Mouse (Mus musculus): Measurements from ENCODE around the gene Glmp. TPM values are rescaled to one million over a fixed set of nuclear protein-coding genes. Genes with fewer than 3 reads are reported as not detected.
"Not testable (repeated sequence)": the region's sequence is repeated elsewhere in the genome, so short reads cannot be mapped to it uniquely, and the experiment has no call there.

Glmp gene
- polyA plus RNA-seq, 1 experiment, result 255 TPM

DNA sequence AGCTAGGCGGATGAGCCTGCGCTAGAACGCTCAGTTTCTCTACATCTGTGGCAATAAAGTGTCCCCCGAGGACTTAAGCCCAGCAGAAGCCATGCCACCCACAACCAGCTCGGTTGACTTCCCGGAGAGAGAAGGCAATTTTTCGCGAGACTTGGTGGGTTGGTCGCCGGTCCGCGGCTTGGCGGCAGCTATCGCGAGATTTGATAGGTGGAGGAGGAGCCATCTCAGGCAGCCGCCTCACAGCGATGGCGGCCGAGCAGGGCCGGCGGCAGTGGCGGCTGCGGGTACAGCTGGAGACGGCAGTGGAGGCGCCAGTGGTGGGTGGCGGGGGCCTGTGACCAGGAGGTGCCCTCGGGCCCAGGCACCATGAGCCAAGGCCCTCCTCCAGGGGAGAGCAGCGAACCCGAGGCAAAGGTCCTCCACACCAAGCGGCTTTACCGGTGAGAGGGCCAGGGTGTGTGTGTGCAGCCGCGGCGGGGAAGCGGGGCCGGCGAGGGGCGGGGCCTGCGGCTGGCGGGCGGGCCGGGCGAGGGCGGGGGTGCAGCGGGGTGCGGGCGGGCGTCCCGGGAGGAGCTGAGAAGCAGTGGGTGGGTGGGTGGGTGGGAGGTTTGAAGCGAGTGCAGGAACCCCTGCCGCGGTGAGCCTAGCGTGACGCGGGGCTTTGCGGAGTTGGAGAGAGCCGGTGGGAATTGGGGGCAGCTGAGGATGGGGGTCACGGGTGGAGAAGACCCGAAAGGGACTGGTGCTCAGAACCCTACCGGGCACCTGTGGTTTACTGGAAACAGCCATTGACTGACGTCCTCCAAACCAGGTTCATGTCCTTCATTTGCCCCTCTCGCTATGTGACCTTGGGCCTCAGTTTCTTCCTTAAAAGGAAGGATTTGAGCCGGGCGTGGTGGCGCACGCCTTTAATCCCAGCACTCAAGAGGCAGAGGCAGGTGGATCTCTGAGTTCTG is 11.5 kb downstream of the Glmp start, which contains the start of the genes Tmem79 and Smg5:
Gene Tmem79 (minus strand): TSS at position 91 of the 956 bp plus-strand sequence.
Gene Smg5 (plus strand): TSS at position 203 of the 956 bp plus-strand sequence.
- DNase-seq (ENCODE audit: low read depth), result peak; percentile 49

DNA sequence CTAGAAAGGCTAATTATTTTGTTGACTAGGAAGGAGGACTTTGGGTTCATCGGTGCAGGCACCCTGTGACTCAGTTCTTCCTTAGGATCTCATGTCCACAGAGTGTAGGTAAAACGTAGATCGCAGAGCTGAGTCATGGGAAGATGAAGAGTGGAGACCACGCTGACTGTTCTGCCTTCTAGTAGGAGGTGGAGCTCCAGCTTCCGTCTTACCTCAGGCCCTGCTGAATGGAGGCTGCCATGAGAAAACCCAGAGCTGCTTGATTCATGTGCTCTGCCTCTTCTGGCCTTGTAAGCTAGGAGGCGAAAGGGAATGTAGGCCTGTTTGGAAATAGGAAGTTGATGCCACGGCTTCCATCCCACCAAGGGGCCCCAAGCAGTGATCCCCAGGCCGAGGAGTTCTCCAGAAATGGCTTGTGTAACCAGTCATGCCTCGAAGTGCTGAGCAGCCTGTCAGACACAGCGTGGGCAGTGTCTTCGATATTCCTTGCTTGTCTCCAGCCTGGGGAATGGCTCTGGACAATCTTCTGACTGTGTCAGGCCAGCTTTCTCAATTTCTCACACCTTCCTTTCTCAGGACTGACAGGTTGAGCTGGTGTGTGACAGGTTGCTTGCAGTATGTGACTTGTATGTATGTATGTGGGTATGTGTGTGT is 12.7 kb downstream of the Glmp start:
- peak; percentile 79 for DNase-seq (ENCODE audit: low read depth)

DNA sequence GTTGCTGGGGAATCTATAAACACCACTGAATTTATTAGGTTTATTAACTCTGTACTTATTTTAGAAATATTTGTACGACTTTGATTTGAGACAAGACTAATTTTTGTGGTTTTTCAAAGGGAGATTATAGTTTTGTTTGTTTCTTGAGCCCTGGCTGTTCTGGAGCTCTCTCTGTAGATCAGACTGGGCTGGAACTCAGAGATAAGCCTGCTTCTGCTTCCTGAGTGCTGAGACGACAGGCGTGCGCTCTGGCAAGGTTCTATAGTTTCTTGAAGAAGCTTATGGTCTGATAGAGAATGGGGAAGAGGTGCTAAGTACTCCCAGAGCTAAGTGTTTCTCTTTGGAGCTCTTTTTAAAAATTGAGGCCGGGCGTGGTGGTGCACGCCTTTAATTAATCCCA is 13.5 kb downstream of the Glmp start:
- no peak for DNase-seq (ENCODE audit: low read depth)

DNA sequence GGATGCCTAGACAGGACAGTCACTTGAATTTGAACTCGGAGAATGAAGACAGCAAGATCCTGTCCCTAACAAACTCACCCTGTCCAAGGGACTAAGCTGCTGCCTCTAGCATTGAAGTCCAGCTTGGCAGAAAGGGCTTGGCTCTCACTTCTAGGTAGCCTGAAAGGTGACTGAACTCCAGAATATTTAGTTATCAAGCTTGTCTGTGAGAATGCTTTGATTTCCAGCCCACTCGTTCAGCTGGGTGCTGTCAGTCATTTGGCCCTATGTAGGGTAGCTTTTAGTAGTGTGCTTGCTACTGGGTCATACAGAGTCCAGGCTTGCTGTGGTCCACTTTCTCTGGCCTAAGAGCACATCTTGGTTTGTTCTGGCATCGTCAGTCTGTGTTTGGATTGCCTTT is 14.2 kb downstream of the Glmp start:
- no peak for DNase-seq (ENCODE audit: low read depth)

DNA sequence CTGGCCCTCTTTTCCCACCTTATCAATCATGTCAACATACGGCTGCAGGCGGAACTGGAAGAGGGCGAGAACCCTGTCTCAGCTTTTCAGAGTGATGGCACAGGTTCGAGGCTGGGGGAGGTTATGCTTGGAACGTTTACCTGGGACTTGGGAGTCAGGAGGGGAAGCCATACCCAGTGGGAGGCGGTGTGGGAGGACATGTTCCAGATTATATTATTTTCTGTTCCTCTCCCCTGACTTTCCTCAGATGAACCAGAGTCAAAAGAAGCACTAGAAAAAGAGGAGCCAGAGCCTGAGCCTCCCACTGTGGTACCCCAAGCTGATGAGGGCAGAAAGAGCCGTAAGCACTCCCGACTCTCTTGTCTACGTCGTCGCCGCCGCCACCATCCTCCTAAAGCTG is 25.9 kb downstream of the Glmp start:
- DNase-seq (ENCODE audit: low read depth), result no peak

DNA sequence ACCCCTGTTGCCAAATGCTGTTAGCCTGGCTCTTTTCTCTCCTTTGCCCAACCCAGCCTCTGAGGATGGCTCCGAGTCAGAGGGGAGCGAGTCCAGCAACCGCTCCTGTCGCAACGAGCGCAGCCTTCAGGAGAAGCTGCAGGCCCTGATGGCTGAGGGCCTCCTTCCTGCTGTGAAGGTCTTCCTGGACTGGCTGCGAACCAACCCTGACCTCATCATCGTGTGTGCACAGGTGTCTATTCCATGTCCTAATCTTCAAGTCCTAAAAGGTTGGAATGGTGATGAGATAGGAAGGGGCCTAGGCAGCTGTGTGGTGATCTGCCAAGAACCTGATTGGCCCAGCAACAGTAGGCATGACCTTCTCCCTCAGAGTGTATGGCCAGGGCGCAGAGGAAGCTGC is 28.1 kb downstream of the Glmp start:
- DNase-seq (ENCODE audit: low read depth), result no peak

DNA sequence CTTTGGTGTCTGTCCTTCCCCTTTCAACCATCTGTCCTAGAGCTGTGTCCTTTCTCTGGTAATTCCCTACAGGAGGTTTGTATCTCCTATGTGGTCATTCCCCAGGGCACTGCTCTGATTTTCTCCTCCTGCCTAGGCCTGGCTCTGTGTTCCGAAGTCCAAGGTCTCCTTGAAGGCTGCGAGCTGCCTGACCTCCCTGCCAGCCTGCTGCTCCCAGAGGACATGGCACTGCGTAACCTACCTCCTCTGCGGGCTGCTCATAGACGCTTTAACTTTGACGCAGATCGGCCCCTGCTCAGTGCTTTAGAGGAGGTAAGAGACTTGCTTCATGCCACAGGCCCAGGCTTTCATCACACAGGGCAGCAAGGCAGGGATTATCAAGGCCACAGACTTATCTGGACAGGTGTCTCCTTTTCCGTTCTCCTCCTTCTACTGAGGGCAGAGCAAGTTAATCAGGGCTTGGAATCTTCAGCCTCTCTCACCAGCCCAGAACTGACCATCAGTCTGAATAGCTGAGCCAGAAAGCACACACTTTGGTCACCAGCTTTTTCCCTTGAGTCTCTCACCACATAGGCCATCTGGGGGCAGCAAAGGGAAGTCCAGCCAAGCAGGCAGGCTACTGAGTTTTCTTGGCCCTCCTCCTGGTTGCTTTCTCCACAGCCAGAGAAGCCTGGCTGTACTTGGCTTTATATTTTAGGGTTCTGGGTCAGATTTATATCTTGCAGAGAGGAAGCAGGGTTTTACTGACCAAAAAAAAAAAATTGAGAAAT is 29.8 kb downstream of the Glmp start:
- DNase-seq (ENCODE audit: low read depth), result no peak

DNA sequence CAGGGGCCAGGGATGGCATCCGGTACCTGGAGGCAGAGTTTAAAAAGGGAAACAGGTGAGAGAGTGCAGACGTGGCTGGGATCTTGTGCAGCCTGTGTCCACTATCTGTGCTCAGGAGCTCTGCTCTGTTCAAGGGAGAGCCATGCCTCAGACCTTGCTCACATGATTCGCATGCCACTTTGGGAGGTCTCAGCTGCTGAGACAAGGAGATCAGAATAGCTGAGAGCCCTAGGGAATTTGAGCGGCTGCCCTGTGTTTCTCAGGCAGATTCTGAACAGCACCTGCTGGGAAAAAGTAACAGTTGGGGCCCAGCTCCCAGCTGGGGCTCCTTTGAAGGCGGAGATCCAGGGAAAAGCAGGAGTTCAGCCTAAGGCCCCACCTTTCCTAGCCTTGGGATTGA is 34.8 kb downstream of the Glmp start:
- no peak for DNase-seq (ENCODE audit: low read depth)

DNA sequence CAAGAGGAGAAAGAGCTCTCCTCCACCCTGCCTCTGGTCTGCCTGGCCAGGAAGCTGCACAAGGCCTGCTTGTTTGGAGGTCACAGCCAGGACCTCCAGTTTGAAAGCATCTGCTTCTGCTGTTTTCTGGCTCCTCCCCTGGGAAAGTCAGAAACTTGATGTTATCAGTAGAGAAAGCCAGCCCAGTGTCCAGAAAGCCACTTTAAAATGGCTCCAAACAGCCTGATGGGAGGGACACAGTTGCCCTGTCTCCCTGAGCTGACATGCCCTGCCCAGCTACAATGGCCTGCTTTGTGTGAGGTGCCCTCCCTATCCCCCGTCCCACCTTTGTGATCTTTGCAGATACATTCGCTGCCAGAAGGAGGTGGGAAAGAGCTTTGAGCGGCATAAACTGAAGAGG is 35.2 kb downstream of the Glmp start:
- no peak for DNase-seq (ENCODE audit: low read depth)

DNA sequence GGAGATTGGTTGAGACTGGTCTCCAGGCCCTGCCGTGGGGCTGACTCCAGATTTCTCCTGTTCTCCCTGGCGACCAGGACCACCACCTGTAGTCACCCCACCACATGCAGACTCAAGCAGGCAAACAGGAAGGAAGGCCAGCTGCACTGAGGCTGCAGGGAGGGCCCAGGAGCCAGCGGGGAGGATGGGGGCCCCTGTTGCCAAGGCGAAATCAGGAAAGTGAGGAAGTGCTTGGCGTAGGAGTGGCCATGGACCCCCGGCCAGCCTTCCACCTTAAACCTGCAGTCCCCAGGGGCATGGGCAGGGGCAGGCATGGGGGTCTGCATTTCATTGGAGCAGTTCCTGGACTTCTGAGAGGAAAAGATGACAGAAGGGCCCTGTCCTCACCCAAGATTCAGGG is 36.3 kb downstream of the Glmp start:
- DNase-seq (ENCODE audit: low read depth), result no peak

DNA sequence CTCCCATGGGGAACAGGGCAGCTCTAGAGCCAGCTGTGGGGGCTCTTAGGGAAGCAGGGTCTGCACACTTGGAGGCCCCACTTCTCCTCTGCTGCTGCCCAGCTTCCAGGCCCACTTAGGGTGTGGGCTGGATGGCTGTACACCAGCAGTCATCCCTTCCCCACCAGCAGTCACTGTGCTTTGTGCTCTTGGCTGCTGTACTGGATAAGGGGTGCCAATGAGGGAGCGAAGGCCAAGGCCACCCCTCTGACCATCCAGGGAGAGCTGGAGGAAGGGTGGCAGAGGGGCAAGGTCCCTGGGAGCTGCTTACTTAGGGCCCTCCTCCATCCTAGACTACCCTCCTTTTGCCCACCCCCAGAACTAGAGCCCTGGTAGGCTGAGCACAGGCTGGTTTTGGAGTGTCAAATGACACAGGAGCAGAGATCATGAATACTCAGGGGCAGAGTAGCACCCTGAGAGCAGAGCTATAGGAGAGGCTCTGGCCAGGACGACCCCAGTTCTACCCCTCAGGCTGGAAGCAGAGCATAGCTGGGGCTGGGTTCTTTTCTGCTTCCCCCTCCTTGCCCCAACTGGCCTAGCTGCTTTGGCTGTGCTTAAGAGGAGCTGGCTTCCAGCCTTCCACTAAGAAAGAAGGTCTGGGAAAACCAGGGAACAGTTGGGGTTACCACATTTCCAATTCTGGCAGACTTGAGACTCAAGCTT is 36.9 kb downstream of the Glmp start:
- no peak for DNase-seq (ENCODE audit: low read depth)

DNA sequence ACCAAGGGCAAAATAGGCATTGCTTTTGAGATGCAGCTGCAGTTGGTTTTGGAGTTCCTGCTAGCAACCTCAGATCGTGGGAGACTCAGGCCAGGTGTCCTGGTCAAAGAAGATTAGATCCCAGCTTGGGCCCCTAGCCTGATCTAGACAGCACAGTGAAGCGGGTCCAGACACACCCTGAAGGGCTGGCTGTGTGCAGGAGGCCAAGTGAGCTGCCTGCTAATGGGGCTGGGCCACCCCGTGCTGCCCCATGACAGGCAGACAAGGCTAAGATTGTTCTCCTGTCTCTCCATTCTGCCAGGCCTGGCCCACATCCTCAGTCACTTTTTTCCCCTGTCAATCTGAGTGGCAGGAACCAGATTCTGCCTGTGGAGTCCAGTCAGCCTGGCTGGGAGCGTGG is 38.9 kb downstream of the Glmp start:
- no peak for DNase-seq (ENCODE audit: low read depth)

DNA sequence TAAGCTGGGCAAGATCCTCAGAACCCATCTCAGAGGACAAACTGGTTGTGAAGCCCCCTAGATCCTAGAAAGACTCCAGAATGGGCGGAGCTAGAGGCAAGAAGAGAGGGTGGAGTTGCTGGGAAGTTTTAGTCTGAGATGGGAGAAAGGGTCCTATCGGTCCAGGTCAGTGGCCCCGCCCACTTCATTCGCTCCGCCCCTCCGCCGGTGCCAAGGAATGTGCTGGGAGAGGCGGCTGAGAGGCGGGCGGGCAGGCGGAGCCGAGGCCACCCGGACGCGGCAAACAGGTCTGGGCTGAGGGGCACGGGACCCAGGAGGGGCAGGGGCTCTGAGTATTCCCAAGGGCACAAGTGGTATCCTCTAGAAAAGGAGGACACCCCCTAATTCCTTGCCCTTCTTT is 39.5 kb downstream of the Glmp start, which contains the start of gene Paqr6:
Gene Paqr6 (plus strand): TSS at position 248 of the 400 bp plus-strand sequence.
- DNase-seq (ENCODE audit: low read depth), result no peak

DNA sequence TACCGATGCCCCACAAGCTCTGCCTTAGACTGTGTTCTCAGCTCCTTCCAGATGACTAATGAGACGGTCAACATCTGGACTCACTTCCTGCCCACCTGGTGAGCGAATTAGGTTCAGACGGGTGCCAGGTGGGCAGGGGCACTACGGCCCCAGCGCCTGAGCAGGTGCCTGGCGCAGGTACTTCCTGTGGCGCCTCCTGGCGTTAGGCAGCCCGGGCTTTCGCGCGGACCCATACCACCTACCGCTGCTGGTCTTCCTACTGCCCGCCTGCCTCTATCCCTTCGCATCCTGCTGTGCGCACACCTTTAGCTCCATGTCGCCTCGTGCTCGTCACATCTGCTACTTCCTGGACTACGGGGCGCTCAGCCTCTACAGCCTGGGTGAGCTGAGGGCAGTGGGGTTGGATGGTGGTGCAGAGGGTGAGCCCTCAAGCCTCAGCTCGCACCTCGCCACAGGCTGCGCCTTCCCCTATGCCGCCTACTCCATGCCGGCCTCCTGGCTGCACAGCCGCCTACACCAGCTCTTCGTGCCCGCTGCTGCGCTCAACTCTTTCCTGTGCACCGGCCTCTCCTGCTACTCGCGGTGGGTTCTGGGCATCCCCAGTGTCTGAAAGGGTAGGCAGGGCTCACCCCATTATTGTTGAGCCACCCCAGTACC is 41.0 kb downstream of the Glmp start:
- no peak for DNase-seq (ENCODE audit: low read depth)

DNA sequence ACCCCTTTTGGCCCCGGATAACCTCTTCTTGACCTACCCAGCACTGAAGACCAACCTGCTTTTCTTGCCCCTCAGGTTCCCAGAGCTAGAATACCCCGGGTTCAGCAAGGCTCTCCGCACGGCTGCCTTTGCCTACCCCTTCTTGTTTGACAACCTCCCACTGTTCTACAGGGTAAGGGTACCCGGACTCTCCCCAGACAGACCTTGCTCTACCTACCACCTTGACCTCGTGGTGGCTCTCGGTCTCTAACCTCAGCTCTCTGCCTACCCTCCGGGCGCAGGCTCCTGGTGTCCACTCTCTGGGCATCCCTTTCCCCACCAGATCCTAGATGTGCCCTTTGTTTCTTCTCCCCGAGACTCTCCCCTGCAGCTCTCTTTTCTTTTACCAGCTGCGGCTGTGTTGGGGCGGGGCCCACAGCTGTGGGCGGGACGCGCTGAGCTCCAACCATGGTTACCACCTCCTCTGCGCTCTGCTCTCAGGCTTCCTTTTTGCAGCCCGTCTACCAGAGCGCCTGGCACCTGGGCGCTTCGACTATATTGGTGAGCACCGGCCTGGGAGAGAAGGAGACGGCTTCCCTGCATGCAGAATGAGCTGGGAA is 42.1 kb downstream of the Glmp start:
- DNase-seq (ENCODE audit: low read depth), result not testable (repeated sequence)

DNA sequence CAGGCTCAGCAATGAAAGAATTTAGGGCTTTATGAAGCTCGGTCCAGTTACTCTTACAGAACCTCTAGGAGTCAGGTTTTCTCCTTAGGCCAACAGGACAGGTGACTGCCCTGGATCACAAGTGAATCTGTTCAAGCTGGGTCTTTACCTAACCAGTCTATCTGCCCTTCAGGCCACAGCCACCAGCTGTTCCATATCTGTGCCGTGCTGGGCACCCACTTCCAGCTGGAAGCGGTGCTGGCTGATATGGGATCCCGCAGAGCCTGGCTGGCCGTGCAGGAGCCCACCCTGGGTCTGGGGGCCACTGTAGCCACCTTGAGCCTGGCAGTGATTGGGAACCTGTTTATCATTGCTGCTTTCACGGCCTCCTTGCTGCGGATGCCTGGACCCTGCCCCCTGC is 42.7 kb downstream of the Glmp start:
- not testable (repeated sequence) for DNase-seq (ENCODE audit: low read depth)

DNA sequence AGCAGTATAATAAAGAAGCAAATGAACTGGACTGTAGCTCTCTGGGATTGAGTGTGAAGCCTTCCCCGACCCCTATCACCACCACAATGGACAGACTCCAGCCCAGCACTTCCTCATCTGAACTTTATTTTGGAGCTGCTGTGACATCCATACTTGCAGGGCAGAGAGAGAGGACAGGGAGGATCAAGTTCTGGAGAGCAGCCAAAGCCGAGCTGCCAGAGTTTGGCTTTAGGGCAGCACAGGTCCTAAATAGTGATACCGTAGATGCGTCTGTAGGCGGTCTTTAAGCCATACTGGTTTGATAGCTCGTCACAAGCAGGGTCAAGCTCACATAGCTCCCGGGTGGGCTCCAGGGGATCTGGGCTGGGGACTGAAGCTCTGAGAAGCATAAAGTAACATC is 43.7 kb downstream of the Glmp start:
- not testable (repeated sequence) for DNase-seq (ENCODE audit: low read depth)

DNA sequence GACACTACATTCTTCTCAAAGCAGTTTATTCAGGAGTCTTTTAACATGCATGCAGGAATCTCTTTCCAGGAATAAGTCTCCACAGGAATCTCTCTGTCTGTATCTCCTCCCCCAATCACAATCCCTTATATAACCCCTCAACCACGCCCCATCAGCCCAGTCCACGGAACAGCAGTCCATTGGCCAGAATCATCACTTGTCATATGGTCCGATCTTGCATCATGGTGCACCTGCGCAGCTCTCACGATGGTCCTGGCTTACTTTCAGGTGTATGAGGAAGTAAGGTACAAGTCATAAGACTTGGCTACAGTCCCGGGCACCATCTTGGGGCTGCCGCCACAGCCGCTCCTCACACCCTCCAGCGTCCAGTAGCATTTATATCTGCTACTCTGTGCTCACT is 47.8 kb downstream of the Glmp start, which contains the start of gene Bglap3:
Gene Bglap3 (minus strand): TSS at position 101 of the 400 bp plus-strand sequence.
- not testable (repeated sequence) for DNase-seq (ENCODE audit: low read depth)

DNA sequence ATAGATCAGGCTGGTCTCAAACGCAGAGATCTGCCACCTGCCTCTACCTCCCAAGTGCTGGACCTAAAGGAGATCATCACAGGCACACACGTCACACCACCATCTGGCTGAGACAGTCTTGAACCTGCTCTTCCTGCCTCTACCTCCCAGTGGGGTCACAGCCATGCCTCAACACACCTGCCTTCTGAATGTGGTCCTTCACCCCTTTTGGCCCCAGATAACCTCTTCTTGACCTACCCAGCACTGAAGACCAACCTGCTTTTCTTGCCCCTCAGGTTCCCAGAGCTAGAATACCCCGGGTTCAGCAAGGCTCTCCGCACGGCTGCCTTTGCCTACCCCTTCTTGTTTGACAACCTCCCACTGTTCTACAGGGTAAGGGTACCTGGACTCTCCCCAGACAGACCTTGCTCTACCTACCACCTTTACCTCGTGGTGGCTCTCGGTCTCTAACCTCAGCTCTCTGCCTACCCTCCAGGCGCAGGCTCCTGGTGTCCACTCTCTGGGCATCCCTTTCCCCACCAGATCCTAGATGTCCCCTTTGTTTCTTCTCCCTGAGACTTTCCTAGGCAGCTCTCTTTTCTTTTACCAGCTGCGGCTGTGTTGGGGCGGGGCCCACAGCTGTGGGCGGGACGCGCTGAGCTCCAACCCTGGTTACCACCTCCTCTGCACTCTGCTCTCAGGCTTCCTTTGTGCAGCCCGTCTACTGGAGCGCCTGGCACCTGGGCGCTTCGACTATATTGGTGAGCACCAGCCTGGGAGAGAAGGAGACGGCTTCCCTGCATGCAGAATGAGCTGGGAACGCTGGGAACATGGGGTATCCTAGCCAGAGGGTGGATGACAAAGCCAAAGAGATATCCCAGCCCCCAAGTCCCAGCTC is 51.2 kb downstream of the Glmp start:
- not testable (repeated sequence) for DNase-seq (ENCODE audit: low read depth)
